ENCODE assay signal across 32 mouse cellular contexts in the genomic region with DNA sequence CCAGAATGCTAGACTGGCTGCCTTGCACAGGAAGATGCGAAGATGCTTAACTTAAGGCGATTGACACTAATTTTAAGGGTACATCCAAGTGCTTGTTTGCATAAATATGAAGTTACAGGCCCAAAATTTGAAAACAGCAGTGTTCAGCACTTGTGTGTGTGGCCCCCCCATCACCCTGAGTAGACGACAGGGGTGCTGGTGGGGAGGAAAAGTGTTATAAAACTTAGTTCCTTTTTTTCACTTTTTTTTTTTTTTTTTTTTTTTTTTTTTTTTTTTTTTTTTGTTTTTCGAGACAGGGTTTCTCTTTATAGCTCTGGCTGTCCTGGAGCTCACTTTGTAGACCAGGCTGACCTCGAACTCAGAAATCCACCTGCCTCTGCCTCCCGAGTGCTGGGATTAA. TPM values are rescaled to one million over a fixed set of nuclear protein-coding genes. Genes with fewer than 3 reads are reported as not detected.
"Had no signal": no experiment of that assay in that cellular context is flagged by ENCODE, and none has a peak within 500 bp of the region (broad histone marks: within the 10 kb centered on the region; RNA-seq: fewer than 3 reads in every experiment).

No protein-coding gene starts in this region.

RNA-seq across cellular contexts. Expression of a gene that starts 14.4 kb away (rescaled TPM):
- total RNA-seq: common myeloid progenitor, adult 5-6 weeks; forebrain, postnatal 0 days; gastrocnemius, adult 18-20 months; gastrocnemius, adult 2 months; gastrocnemius, adult 8-10 months; gastrocnemius, postnatal 10 days; gastrocnemius, postnatal 14 days; gastrocnemius, postnatal 25 days; gastrocnemius, postnatal 36 days; gastrocnemius, postnatal 4 days; granulocyte monocyte progenitor cell, adult 5-6 weeks; heart, adult 18-20 months; heart, adult 2 months; heart, adult 8-10 months had no signal
- polyA plus RNA-seq: cortical plate, adult 2 months; embryonic facial prominence, embryonic 10.5 days; embryonic facial prominence, embryonic 12.5 days; embryonic facial prominence, embryonic 13.5 days; embryonic facial prominence, embryonic 14.5 days; embryonic facial prominence, embryonic 15.5 days; erythroblast, embryonic 14.5 days; forebrain, embryonic 10.5 days; forebrain, embryonic 11.5 days; forebrain, embryonic 12.5 days; forebrain, embryonic 13.5 days; forebrain, embryonic 14.5 days; forebrain, embryonic 15.5 days; forebrain, embryonic 16.5 days; forebrain, postnatal 0 days; frontal cortex, adult 2 months; gonadal fat pad, adult 2 months; heart, adult 2 months; heart, embryonic 10.5 days had no signal

RNA-seq across cellular contexts. Expression of a gene that starts 15.1 kb away (rescaled TPM):
- total RNA-seq: common myeloid progenitor, adult 5-6 weeks; forebrain, postnatal 0 days; gastrocnemius, adult 18-20 months; gastrocnemius, adult 2 months; gastrocnemius, adult 8-10 months; gastrocnemius, postnatal 10 days; gastrocnemius, postnatal 14 days; gastrocnemius, postnatal 25 days; gastrocnemius, postnatal 36 days; gastrocnemius, postnatal 4 days; heart, adult 2 months; heart, adult 8-10 months had no signal
- polyA plus RNA-seq: embryonic facial prominence, embryonic 11.5 days; embryonic facial prominence, embryonic 13.5 days; embryonic facial prominence, embryonic 15.5 days; erythroblast, embryonic 14.5 days; forebrain, embryonic 10.5 days; forebrain, embryonic 11.5 days; forebrain, embryonic 12.5 days; forebrain, embryonic 13.5 days; forebrain, embryonic 14.5 days; forebrain, embryonic 15.5 days; forebrain, embryonic 16.5 days; gonadal fat pad, adult 2 months; heart, adult 2 months; heart, embryonic 10.5 days had no signal
